Mouse (Mus musculus) liver, embryonic 18 days (tissue): ENCODE data around the gene Pecam1. TPM values are rescaled to one million over a fixed set of nuclear protein-coding genes. Genes with fewer than 3 reads are reported as not detected.

Experiments
- polyA plus RNA-seq: library from polyadenylated mRNA; depleted of rRNA; stranded (reverse); fragments of >200 nt; gene quantifications from 2 replicates; pipeline ENCODE4 v1.2.3, GENCODE M21; 2012; rRNA removed

Gene Pecam1
- polyA plus RNA-seq = 13.9 and 14.0 TPM in 2 replicates

DNA sequence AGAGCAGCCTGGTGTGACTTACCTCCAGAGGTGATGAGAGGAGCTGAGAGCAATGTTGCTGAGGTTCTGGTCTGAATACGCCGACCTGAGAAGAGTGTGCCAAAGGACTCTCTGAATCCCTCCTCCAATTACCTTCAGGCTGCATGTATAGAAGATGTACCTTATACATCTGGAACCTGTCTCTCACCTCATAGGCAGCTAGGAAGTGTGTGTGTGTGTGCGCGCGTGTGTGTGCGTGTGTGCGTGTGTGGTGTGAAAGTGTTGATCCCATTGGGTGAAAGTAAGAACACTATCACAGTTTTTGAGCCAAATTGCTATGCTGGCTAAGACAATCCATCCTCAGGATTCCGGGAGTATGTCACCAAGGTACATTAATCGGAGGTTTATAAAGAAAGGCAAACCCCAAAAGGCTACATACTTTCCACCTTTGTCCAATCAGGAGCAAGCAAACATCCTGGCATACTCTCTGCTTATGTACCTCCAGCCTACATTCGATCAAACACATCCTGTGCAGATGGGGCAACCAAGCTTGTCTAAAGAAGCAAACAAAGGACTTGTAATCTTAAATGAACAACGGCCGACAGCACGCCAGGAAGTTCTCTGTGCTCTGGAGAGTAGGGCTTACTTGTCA is at the start of gene Pecam1:
Gene Pecam1, minus strand, starts transcription at position 508 of the 631 bp plus-strand sequence.

DNA sequence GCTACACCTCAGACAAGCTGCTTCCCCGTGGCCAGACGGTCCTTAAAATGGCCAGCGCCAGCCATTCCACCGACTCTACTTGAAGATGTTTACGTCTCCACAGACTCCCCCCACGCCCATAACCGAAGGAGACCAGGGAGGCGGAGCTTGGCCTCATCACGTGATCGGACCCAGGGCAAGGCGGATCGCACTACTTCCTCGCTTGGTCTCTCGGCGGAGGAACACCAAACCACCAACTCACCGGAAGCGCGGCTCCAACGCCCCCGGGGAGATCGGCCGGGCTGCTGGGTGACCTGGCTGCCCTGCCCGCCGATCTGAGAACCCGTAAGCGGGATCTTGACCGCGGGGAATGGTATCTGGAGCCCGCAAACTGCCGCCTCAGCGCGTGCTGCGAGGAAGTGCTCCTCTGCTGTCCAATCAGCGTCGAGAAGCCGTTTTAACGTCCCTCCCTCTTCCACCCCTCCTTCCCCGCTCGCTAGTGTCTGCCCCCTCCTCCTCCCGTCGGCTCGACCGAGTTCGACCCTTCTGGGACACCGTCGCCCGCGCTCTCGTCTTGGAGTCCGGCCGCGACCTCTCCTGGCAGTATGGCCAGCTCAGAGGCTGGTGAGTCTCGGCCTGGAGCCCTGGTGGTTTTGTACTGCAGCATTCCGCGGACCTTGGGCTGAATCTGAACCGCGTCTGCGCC is 38.5 kb upstream of the Pecam1 start, which contains the start of the genes Ddx5 and Cep95:
Gene Ddx5, minus strand, starts transcription at position 411 of the 685 bp plus-strand sequence.
Gene Cep95, plus strand, starts transcription at position 478 of the 685 bp plus-strand sequence.

DNA sequence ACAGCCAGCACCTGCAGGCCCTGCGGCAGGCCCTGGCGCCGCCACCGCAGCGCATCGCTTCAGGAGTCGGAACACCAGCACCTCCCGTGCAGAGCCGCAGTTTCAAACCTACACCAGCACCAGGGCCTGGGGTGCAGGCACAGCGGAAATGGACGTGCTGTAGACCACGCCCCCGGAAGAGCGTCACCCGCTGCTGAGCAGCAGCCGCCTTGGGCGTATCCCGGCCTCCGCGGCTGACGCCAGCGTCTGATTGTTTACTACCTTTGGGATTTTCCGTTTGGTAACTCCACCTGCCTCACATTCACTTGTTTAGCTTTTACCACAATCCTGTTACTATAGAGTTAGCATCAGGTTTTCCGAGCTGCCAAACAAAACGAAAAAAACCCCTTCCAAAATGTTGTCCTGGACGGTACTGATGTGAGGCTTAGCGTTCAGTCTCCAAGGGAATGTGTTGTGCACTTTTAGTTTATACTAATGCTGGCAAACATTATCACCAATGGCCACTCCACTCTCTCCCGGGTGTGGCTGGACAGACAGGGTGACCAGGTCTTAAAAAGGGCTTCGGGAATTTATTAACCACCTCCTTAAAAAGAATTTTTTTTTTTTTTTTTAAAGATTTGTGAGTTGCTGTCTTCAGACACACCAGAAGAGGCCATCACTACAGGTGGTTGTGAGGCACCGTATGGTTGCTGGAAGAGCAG is 29.1 kb upstream of the Pecam1 start, which contains the start of gene Polg2:
Gene Polg2, minus strand, starts transcription at position 150 of the 701 bp plus-strand sequence.

DNA sequence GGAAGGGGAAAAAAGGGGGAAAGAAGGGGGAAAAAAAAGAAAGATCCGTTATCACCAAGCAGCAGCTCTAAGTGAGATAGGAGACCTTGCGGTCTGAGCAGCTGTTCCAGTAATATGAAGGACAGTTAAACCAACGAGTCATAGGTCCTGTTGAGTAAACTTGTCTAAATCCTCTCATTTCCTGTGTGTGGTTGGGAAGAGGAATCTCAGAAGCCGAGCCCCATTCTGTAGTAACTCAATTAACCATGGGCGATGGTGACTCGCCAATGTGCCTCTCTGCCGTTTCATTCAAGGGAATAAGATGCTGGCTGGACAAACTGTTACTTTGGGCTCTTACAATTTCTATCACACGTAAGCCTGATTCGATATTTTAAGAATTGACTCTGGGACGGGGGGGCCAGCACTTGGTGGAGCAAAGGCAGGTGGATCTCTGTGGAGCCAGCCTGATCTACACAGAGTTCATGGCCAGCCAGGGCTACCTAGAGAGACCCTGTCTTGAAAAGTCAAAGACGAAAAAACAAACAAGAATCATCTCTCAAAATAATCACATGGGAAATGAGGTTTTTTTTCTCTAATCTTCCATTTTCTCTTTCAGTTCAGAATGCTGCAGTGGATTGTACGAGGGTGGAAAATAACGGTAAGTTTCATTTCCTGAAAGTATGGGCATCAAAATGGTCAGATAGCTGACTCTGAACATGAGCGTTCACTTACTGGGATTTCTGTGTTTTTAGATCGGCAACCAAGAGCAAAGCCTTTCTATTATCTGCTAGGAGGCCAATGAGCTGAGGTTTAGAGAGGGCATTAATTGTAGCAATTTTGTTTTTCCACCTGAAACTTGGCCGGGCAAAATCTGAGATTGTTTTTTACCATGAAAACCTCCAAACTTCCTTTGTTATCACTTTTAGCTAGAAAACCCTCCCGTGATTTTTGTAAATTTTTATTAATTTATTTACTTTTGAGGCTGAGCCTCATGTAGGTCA is 901 bp upstream of the Pecam1 start, which contains the start of gene Milr1:
Gene Milr1, plus strand, starts transcription at position 188 of the 980 bp plus-strand sequence.

DNA sequence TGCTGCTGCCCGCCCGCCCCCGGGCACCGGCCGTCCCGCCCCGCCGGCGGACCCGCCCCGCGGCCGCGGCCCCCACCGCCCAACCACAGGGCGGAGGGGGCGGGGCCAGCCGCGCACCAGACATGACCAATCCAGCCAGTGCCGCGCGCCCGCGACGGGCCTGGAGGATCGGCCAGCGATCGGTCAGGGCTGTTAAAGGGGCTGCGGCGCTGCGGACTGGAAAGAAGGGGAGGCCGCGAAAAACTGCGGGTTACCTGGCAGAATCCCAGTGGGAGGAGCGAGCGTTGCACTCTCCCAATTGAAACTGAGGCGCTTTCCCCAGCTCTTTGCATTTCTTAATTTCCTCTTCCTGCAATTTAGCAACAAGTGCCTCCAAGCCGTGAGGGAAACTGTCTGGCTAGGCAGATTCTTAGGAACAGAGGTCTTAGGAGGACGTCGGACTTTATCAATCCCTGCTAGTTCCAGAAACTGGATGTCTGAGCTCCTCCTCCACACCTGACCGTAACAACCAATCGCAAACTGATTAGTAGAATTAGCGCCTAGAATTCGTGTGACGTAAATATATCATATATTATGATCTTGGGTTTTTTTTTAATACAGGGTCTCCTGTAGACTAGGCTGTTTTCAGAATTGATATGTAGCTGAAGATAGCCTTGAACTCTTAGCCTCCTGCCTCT is 137.3 kb downstream of the Pecam1 start, which contains the start of gene Tex2:
Gene Tex2, minus strand, starts transcription at position 463 of the 677 bp plus-strand sequence.

Other genes with a start within 250 kb of the Pecam1 start
- 10.3 and 10.7 TPM in 2 replicates for gene Tex2, start 137.2 kb downstream of the Pecam1 start, polyA plus RNA-seq
- gene Milr1, start 598 bp upstream of the Pecam1 start, polyA plus RNA-seq = 5.4 and 5.5 TPM in 2 replicates
- gene Polg2, start 28.9 kb upstream of the Pecam1 start, polyA plus RNA-seq = 5.0 and 5.3 TPM in 2 replicates
- gene Ddx5, start 38.6 kb upstream of the Pecam1 start, polyA plus RNA-seq = 189 and 193 TPM in 2 replicates
- 10.2 and 10.5 TPM in 2 replicates for gene Cep95, start 38.6 kb upstream of the Pecam1 start, polyA plus RNA-seq
- 5.7 and 7.0 TPM in 2 replicates for gene Smurf2, start 170.1 kb upstream of the Pecam1 start, polyA plus RNA-seq
- 81.7 and 88.0 TPM in 2 replicates for gene Kpna2, start 248.9 kb upstream of the Pecam1 start, polyA plus RNA-seq